Mouse (Mus musculus) lung, embryonic 14.5 days (tissue): Measurements from ENCODE around the gene Myt1l. TPM values are rescaled to one million over a fixed set of nuclear protein-coding genes. Genes with fewer than 3 reads are reported as not detected.

Source experiments
- ATAC-seq: fragments of 200-750 bp; cut with Nextera tagmentation; 2 replicates; pipeline ENCODE4 v1.8.0; 2017; ENCODE audit warnings: mild to moderate bottlenecking, moderate TSS enrichment, moderate library complexity; ENCODE audit not compliant: insufficient read depth
- DNase-seq: peaks from one replicate; pipeline ENCODE4 v3.0.0-alpha.2; 2015
- H3K27ac ChIP-seq: fragments of 300-500 bp; sonication (generic); 2 replicates; pipeline ENCODE4 v1.5.1; 2014; ENCODE audit warnings: low read depth, mild to moderate bottlenecking, moderate library complexity
- H3K27me3 ChIP-seq: fragments of 300-500 bp; sonication (generic); 2 replicates; pipeline ENCODE4 v1.6.1; 2014; ENCODE audit warnings: low read length, control low read depth; ENCODE audit not compliant: insufficient read depth
- H3K36me3 ChIP-seq: fragments of 300-500 bp; sonication (generic); 2 replicates; pipeline ENCODE4 v1.6.1; 2014; ENCODE audit warnings: control low read depth; ENCODE audit not compliant: insufficient read depth
- H3K4me1 ChIP-seq: fragments of 300-500 bp; sonication (generic); 2 replicates; pipeline ENCODE4 v1.6.1; 2014; ENCODE audit warnings: antibody characterized with exemption, control low read depth; ENCODE audit not compliant: insufficient read depth
- H3K4me2 ChIP-seq: fragments of 300-500 bp; sonication (generic); 2 replicates; pipeline ENCODE4 v1.6.1; 2014; ENCODE audit warnings: mild to moderate bottlenecking
- H3K4me3 ChIP-seq: fragments of 300-500 bp; sonication (generic); 2 replicates; pipeline ENCODE4 v1.5.1; 2014; ENCODE audit warnings: low read depth, low read length
- H3K9ac ChIP-seq: fragments of 300-500 bp; sonication (generic); 2 replicates; pipeline ENCODE4 v1.6.1; 2014
- H3K9me3 ChIP-seq: fragments of 300-500 bp; sonication (generic); 2 replicates; pipeline ENCODE4 v1.6.1; 2016; ENCODE audit warnings: low read depth, low read length, control low read depth
- CTCF ChIP-seq: IDR thresholded peaks from 2 replicates; pipeline ENCODE4 v1.5.1; 2016; ENCODE audit warnings: antibody characterized with exemption, low read depth
- WGBS: fragments of 180-500 bp; shearing (Covaris S2); extraction: QIAGEN DNeasy Blood & Tissue Kit; methylation state at CpG from one replicate; pipeline ENCODE4 v1.1.7; 2014; 5-methylcytosine and 5-hydroxymethylcytosine counted together
- polyA plus RNA-seq: library from polyadenylated mRNA; unstranded; fragments of >200 nt; fragmentation: Nextera tagmentation; extraction: Ambion mirVana; gene quantifications from 2 replicates; pipeline ENCODE4 v1.2.1, GENCODE M21; 2014

Myt1l gene
- polyA plus RNA-seq, 1 experiment from 2014 or later = not detected

DNA sequence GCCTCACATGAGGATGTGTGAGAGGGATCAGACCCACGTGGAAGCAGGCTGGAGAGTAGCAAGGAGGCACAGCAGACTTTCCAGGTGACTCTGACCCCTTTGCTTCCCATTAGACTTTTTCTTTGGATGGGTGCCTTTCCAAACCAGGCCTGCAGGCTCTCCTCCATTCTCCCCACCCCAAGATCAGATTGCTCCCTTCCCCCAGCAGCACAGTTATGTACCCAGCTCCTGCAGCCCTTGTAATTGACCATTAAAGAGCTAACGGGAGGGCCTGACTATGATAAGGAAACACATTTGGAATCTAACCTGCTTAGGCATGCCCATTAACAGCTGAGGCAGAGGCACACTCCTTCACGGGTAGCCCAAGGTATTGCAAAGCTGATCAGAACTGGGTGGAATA lies 17.9 kb downstream of the Myt1l start:
- WGBS = 26% methylated on average over 3 of the region's 3 CpGs
- ATAC-seq (no peak), DNase-seq (no peak)
- Histone ChIP-seq H3K4me1 (no peaks in the 10 kb centered on the region), H3K36me3 (no peaks in the 10 kb centered on the region), H3K4me3 (no peak overlapping the region), H3K27ac (no peak overlapping the region), H3K9ac (no peak overlapping the region), H3K4me2 (no peak overlapping the region), H3K27me3 (no peaks in the 10 kb centered on the region), H3K9me3 (no peaks in the 10 kb centered on the region)
- no peak for TF ChIP-seq CTCF

DNA sequence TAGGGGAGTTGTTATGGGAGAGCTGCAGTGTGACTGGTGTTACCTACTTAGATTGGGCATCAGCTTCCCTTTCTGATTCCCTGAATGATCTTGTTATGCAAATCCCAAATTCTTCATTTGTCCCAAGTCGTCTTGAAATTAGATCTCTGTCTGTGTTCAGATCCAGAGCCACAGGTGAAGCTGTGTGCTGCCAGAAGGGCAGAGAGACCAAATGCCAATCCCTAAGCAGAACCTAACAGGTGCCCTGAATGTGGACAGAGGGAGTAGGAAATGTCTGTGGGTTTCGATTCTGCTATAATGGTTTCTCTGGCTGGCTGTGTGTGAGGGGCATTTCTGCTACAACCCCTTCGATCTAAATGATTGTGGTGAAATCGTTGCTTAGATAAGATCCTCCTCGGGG lies 18.9 kb downstream of the Myt1l start:
- WGBS = 68% methylated on average over 5 of the region's 5 CpGs

DNA sequence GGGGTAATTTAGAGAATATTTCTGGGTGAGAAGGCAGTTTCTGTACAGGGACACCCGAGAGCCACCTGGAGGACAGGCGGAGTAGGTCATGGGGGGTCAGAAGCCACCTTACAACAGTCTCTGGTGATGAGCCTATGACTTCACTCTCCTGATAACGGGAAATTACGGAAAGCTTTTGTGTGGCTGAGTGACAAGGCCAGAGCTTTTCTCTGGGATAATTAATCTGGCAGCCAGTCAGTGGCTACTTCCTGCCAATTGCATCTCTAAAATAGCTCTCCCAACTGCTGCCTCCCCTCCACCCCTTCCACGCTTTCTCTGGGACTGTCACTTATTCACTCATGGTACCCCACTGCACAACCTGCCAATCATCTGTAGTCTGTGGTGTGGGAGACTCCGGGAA lies 19.6 kb downstream of the Myt1l start:
- WGBS = 61% methylated on average over 6 of the region's 6 CpGs
- Histone ChIP-seq H3K27me3 (no peaks in the 10 kb centered on the region), H3K4me2 (no peak overlapping the region), H3K4me3 (no peak overlapping the region), H3K9ac (no peak overlapping the region), H3K36me3 (no peaks in the 10 kb centered on the region), H3K9me3 (no peaks in the 10 kb centered on the region), H3K4me1 (no peaks in the 10 kb centered on the region), H3K27ac (no peak overlapping the region)
- DNase-seq (no peak), ATAC-seq (no peak)
- no peak for TF ChIP-seq CTCF

More for the DNA sequence above, 18.9 kb downstream of the Myt1l start:
- H3K27ac ChIP-seq = no peak overlapping the region
- no peaks in the 10 kb centered on the region for H3K4me1 ChIP-seq
- no peak overlapping the region for H3K4me2 ChIP-seq
- no peaks in the 10 kb centered on the region for H3K27me3 ChIP-seq
- no peaks in the 10 kb centered on the region for H3K36me3 ChIP-seq
- no peak overlapping the region for H3K4me3 ChIP-seq
- no peak for TF ChIP-seq CTCF
- ATAC-seq = no peak
- no peaks in the 10 kb centered on the region for H3K9me3 ChIP-seq
- no peak for DNase-seq
- no peak overlapping the region for H3K9ac ChIP-seq

DNA sequence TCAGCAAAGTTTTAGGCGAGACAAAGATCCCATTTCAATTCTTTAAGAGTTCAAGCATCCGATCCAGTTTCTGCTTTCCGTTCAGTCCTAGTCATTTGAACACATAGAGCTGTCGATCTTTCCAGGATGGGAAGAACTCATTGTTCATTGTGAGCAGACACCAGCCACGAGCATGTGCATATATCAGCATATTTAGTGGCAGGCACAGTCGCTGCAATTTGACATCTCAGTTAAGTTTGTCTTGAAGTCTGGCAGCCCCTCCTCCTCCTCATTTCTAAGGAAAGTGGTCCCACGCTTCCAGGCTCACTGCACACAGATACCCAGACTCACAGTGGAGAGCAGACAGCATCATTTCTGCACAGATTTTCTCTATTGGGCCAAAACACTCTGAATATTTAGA lies 25.0 kb downstream of the Myt1l start:
- Histone ChIP-seq H3K4me1 (no peaks in the 10 kb centered on the region), H3K27ac (no peak overlapping the region), H3K4me2 (no peak overlapping the region), H3K9me3 (no peaks in the 10 kb centered on the region), H3K27me3 (no peaks in the 10 kb centered on the region), H3K9ac (no peak overlapping the region), H3K4me3 (no peak overlapping the region), H3K36me3 (no peaks in the 10 kb centered on the region)
- 70% methylated on average over 7 of the region's 7 CpGs for WGBS
- no peak for TF ChIP-seq CTCF
- ATAC-seq (no peak), DNase-seq (no peak)

DNA sequence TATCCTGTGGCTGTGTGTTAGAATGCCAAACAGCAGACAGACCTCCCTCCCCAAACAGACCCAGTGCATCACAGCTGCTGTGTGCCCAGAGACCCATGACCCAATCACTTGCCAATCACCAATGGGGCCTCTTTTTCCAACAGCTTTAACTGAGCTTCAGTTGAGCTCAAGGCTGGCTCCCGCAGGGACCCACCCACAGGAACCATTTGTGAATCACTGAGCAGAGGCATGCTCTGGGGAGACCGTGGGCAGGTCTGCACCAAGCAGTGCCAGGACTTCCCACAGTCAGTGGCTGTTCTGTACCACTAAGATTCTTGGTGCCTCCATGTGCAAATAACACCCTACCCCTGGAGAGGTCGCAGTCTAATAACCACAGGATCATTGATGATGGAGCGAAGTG lies 27.5 kb downstream of the Myt1l start:
- Histone ChIP-seq H3K4me3 (no peak overlapping the region), H3K9ac (no peak overlapping the region), H3K27me3 (no peaks in the 10 kb centered on the region), H3K36me3 (no peaks in the 10 kb centered on the region), H3K9me3 (no peaks in the 10 kb centered on the region), H3K27ac (no peak overlapping the region), H3K4me1 (no peaks in the 10 kb centered on the region), H3K4me2 (no peak overlapping the region)
- no peak for DNase-seq
- ATAC-seq = no peak
- WGBS = 77% methylated on average over 4 of the region's 4 CpGs
- TF ChIP-seq CTCF = no peak

DNA sequence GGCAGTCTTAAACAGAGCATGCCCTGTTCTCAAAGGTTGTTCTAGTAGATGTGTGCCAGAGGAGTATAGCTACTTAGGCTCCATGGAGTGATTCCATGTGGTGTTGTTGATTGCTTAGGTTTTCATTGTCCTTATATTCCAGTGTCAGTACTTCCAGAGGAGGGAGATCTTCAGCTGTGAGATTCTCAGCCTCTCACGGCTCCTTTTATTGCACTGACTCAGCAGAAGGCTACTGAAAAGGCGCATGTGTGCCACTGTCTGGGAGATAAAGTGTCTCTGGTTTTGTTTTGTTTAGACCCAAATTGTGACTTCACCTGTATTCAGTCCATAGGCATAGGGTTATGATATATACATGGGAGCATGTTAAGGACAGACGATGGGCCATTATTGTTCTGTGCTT lies 28.2 kb downstream of the Myt1l start:
- H3K4me3 ChIP-seq = no peak overlapping the region
- no peak for ATAC-seq
- no peaks in the 10 kb centered on the region for H3K27me3 ChIP-seq
- H3K36me3 ChIP-seq = no peaks in the 10 kb centered on the region
- H3K4me1 ChIP-seq = no peaks in the 10 kb centered on the region
- TF ChIP-seq CTCF = no peak
- H3K9me3 ChIP-seq = no peaks in the 10 kb centered on the region
- no peak overlapping the region for H3K27ac ChIP-seq
- 73% methylated on average over 3 of the region's 3 CpGs for WGBS
- H3K4me2 ChIP-seq = no peak overlapping the region
- no peak overlapping the region for H3K9ac ChIP-seq
- DNase-seq = no peak

DNA sequence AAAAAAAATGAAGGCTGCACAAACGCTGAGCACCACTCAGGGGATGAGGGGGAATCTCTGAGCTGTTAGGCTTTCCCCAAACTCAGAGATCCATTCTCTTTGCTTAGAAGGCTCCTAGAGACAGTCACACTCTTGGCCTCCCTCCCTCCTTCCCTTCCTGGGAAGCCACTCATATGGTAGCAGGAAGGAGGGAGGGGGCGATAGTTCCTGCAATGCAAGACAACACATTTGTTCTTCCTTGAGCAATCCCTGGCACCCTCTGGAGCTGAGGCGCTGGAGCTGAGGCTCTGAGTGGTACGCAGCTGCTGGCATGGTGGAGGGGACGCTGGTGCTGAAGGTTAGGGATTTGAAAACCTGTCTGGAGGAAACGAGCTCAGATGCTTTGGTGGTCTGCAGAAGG lies 28.7 kb downstream of the Myt1l start:
- Histone ChIP-seq H3K27ac (no peak overlapping the region), H3K9me3 (no peaks in the 10 kb centered on the region), H3K27me3 (no peaks in the 10 kb centered on the region), H3K4me2 (no peak overlapping the region), H3K4me3 (no peak overlapping the region), H3K36me3 (no peaks in the 10 kb centered on the region), H3K4me1 (no peaks in the 10 kb centered on the region), H3K9ac (no peak overlapping the region)
- no peak for DNase-seq
- TF ChIP-seq CTCF = no peak
- 48% methylated on average over 6 of the region's 6 CpGs for whole genome bisulfite sequencing
- no peak for ATAC-seq

DNA sequence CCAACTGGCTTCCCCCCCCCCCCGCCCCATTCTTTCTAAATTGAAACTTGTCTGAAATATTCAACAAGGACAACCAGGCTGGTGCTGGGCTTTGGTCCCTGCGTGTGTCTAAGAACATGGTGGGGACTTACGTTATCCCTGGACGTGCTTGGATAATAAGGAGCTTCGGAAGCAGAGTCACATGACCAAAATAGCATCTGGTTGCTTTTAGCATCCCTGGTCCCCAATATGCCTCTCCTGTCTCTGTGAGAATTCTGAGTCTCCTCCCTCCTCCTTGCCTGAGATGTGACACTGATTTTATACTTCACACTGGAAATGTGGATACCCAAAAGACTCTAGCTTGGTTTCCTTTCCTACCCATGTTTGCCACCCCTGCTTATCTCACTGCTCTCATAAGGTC lies 31.6 kb downstream of the Myt1l start:
- no peak overlapping the region for H3K27ac ChIP-seq
- no peaks in the 10 kb centered on the region for H3K27me3 ChIP-seq
- H3K4me1 ChIP-seq = no peaks in the 10 kb centered on the region
- H3K36me3 ChIP-seq = no peaks in the 10 kb centered on the region
- ATAC-seq (no peak), DNase-seq (no peak)
- no peak overlapping the region for H3K4me3 ChIP-seq
- 82% methylated on average over 5 of the region's 5 CpGs for WGBS
- no peaks in the 10 kb centered on the region for H3K9me3 ChIP-seq
- H3K4me2 ChIP-seq = no peak overlapping the region
- no peak for TF ChIP-seq CTCF
- no peak overlapping the region for H3K9ac ChIP-seq
